Mouse (Mus musculus): ENCODE results near the gene Ddx46. TPM values are rescaled to one million over a fixed set of nuclear protein-coding genes. Genes with fewer than 3 reads are reported as not detected.

Gene Ddx46
- polyA plus RNA-seq, 1 experiment from 2014 or later, result 29.6 TPM

Other genes with a start within 250 kb of the Ddx46 start
- gene Slc34a1, start 236.8 kb upstream of the Ddx46 start, polyA plus RNA-seq (2015; fragmentation: Nextera tagmentation; extraction: Ambion mirVana), result not detected in 2 replicates
- gene Pfn3, start 219.8 kb upstream of the Ddx46 start, polyA plus RNA-seq (2015; fragmentation: Nextera tagmentation; extraction: Ambion mirVana), result 0.80 TPM in 1 of 2 replicates, not detected in the other
- gene F12, start 208.2 kb upstream of the Ddx46 start, polyA plus RNA-seq (2015; fragmentation: Nextera tagmentation; extraction: Ambion mirVana), result not detected in 2 replicates
- 27.7 and 31.3 TPM in 2 replicates for gene Grk6, start 190.0 kb upstream of the Ddx46 start, polyA plus RNA-seq (2015; fragmentation: Nextera tagmentation; extraction: Ambion mirVana)
- 2.6 and 3.2 TPM in 2 replicates for gene Prr7, start 170.8 kb upstream of the Ddx46 start, polyA plus RNA-seq (2015; fragmentation: Nextera tagmentation; extraction: Ambion mirVana)
- gene Dbn1, start 146.9 kb upstream of the Ddx46 start, polyA plus RNA-seq (2015; fragmentation: Nextera tagmentation; extraction: Ambion mirVana), result 615 and 625 TPM in 2 replicates
- 141 and 146 TPM in 2 replicates for gene Pdlim7, start 121.4 kb upstream of the Ddx46 start, polyA plus RNA-seq (2015; fragmentation: Nextera tagmentation; extraction: Ambion mirVana)
- gene Dok3, start 105.7 kb upstream of the Ddx46 start, polyA plus RNA-seq (2015; fragmentation: Nextera tagmentation; extraction: Ambion mirVana), result 4.1 and 5.7 TPM in 2 replicates
- 55.6 and 55.9 TPM in 2 replicates for gene Ddx41, start 98.4 kb upstream of the Ddx46 start, polyA plus RNA-seq (2015; fragmentation: Nextera tagmentation; extraction: Ambion mirVana)
- 57.0 and 57.1 TPM in 2 replicates for gene Fam193b, start 63.9 kb upstream of the Ddx46 start, polyA plus RNA-seq (2015; fragmentation: Nextera tagmentation; extraction: Ambion mirVana)
- gene Tmed9, start 61.3 kb upstream of the Ddx46 start, polyA plus RNA-seq (2015; fragmentation: Nextera tagmentation; extraction: Ambion mirVana), result 112 and 114 TPM in 2 replicates
- gene B4galt7, start 35.1 kb upstream of the Ddx46 start, polyA plus RNA-seq (2015; fragmentation: Nextera tagmentation; extraction: Ambion mirVana), result 44.8 and 49.8 TPM in 2 replicates
- gene Caml, start 12.0 kb upstream of the Ddx46 start, polyA plus RNA-seq (2015; fragmentation: Nextera tagmentation; extraction: Ambion mirVana), result 101 and 105 TPM in 2 replicates
- 67.5 and 70.8 TPM in 2 replicates for gene B230219D22Rik, start 58.1 kb downstream of the Ddx46 start, polyA plus RNA-seq (2015; fragmentation: Nextera tagmentation; extraction: Ambion mirVana)
- 141 and 142 TPM in 2 replicates for gene Txndc15, start 79.6 kb downstream of the Ddx46 start, polyA plus RNA-seq (2015; fragmentation: Nextera tagmentation; extraction: Ambion mirVana)
- gene Pcbd2, start 92.3 kb downstream of the Ddx46 start, polyA plus RNA-seq (2015; fragmentation: Nextera tagmentation; extraction: Ambion mirVana), result 23.3 and 26.0 TPM in 2 replicates
- not detected in 2 replicates for gene Catsper3, start 149.5 kb downstream of the Ddx46 start, polyA plus RNA-seq (2015; fragmentation: Nextera tagmentation; extraction: Ambion mirVana)
- gene Pitx1, start 201.2 kb downstream of the Ddx46 start, polyA plus RNA-seq (2015; fragmentation: Nextera tagmentation; extraction: Ambion mirVana), result 0.22 and 1.3 TPM in 2 replicates

Measured in hindbrain, embryonic 13.5 days (tissue).